Mouse (Mus musculus) brown adipose tissue, adult 24 weeks (tissue): ENCODE data around the gene St6galnac1. TPM values are rescaled to one million over a fixed set of nuclear protein-coding genes. Genes with fewer than 3 reads are reported as not detected.
"Not testable (repeated sequence)": the region's sequence is repeated elsewhere in the genome, so short reads cannot be mapped to it uniquely, and the experiment has no call there.

Experiments
- H3K27ac ChIP-seq: fragments of 200-500 bp; replicated peaks from 2 replicates; pipeline ENCODE4 v1.5.1; 2012; ENCODE audit warnings: low read depth, mild to moderate bottlenecking, low read length
- H3K4me1 ChIP-seq: fragments of 200-500 bp; 2 replicates; pipeline ENCODE4 v1.6.1; 2012; ENCODE audit warnings: low read length, mixed read lengths; ENCODE audit not compliant: control insufficient read depth, insufficient read depth, insufficient read length
- H3K4me3 ChIP-seq: fragments of 200-500 bp; 2 replicates; pipeline ENCODE4 v1.5.1; 2012; ENCODE audit warnings: low read depth, mild to moderate bottlenecking, low read length, moderate library complexity; ENCODE audit not compliant: insufficient read depth
- polyA plus RNA-seq: library from polyadenylated mRNA; stranded (reverse); fragments of >200 nt; gene quantifications from 2 replicates; pipeline ENCODE4 v1.2.4, GENCODE M21; 2012; ENCODE audit not compliant: missing spikeins, insufficient read depth, insufficient read length

Gene St6galnac1
- not detected in 2 replicates for polyA plus RNA-seq

- no peaks in the 10 kb centered on the region for H3K4me1 ChIP-seq
- H3K27ac ChIP-seq = no peak within 1 kb of the TSS
- no peak within 1 kb of the TSS for H3K4me3 ChIP-seq
Observed at GRCm38 (mm10) chr11:116775407-116775806, at the start of gene St6galnac1. TSS of gene St6galnac1 (minus strand) at chr11:116775507.

GRCm38 (mm10) chr11:116823885-116824284 lies 48.6 kb upstream of the St6galnac1 start:
- peaks cover 17% of the 10 kb centered on the region for H3K4me1 ChIP-seq
- not testable (repeated sequence) for H3K27ac ChIP-seq, H3K4me3 ChIP-seq

GRCm38 (mm10) chr11:116823255-116823654 lies 47.9 kb upstream of the St6galnac1 start:
- no peak overlapping the region for H3K4me3 ChIP-seq
- H3K4me1 ChIP-seq = peaks cover 17% of the 10 kb centered on the region
- no peak overlapping the region for H3K27ac ChIP-seq

GRCm38 (mm10) chr11:116822626-116823025 lies 47.3 kb upstream of the St6galnac1 start:
- no peak overlapping the region for H3K4me3 ChIP-seq
- no peak overlapping the region for H3K27ac ChIP-seq
- H3K4me1 ChIP-seq = peaks cover 17% of the 10 kb centered on the region

GRCm38 (mm10) chr11:116822215-116822614 lies 46.9 kb upstream of the St6galnac1 start:
- Histone ChIP-seq H3K27ac (no peak overlapping the region), H3K4me3 (no peak overlapping the region), H3K4me1 (peaks cover 17% of the 10 kb centered on the region)

- Histone ChIP-seq H3K4me3 (no peak overlapping the region), H3K27ac (peak overlapping the region; percentile 10), H3K4me1 (peaks cover 15% of the 10 kb centered on the region)
Observed at GRCm38 (mm10) chr11:116821057-116821940, 46.0 kb upstream of the St6galnac1 start.

GRCm38 (mm10) chr11:116819932-116820593 lies 44.8 kb upstream of the St6galnac1 start:
- H3K27ac ChIP-seq = peak overlapping the region; percentile 1; the same call in 1 of the 2 replicates
- H3K4me1 ChIP-seq = peaks cover 18% of the 10 kb centered on the region
- H3K4me3 ChIP-seq = no peak overlapping the region

- H3K4me3 ChIP-seq = no peak overlapping the region
- H3K27ac ChIP-seq = no peak overlapping the region
- peaks cover 27% of the 10 kb centered on the region for H3K4me1 ChIP-seq
Observed at GRCm38 (mm10) chr11:116818722-116819121, 43.4 kb upstream of the St6galnac1 start.

- H3K4me1 ChIP-seq = peaks cover 33% of the 10 kb centered on the region
- H3K27ac ChIP-seq = no peak overlapping the region
- no peak overlapping the region for H3K4me3 ChIP-seq
Observed at GRCm38 (mm10) chr11:116817567-116817966, 42.3 kb upstream of the St6galnac1 start.

- H3K4me3 ChIP-seq = no peak overlapping the region
- peak overlapping the region; percentile 34 for H3K27ac ChIP-seq
- peaks cover 33% of the 10 kb centered on the region for H3K4me1 ChIP-seq
Observed at GRCm38 (mm10) chr11:116816769-116817168, 41.5 kb upstream of the St6galnac1 start.

- Histone ChIP-seq H3K27ac (peak overlapping the region; percentile 61), H3K4me1 (peaks cover 19% of the 10 kb centered on the region), H3K4me3 (no peak overlapping the region)
Observed at GRCm38 (mm10) chr11:116814884-116815415, 39.6 kb upstream of the St6galnac1 start.

GRCm38 (mm10) chr11:116814076-116814883 lies 39.0 kb upstream of the St6galnac1 start:
- Histone ChIP-seq H3K4me1 (peaks cover 19% of the 10 kb centered on the region), H3K27ac (peak overlapping the region; percentile 61), H3K4me3 (no peak overlapping the region)

GRCm38 (mm10) chr11:116813610-116814009 lies 38.3 kb upstream of the St6galnac1 start:
- H3K4me3 ChIP-seq = no peak overlapping the region
- peaks cover 19% of the 10 kb centered on the region for H3K4me1 ChIP-seq
- H3K27ac ChIP-seq = peak overlapping the region; percentile 61

GRCm38 (mm10) chr11:116812793-116813529 lies 37.7 kb upstream of the St6galnac1 start:
- peaks cover 19% of the 10 kb centered on the region for H3K4me1 ChIP-seq
- H3K27ac ChIP-seq = peak overlapping the region; percentile 16; the same call in 1 of the 2 replicates
- H3K4me3 ChIP-seq = no peak overlapping the region
